Mouse (Mus musculus) heart, postnatal 10 days (tissue): ENCODE measurements at regions not wholly inside any gene's neighbourhood (a gene's known extent, or its start where the extent isn't known, plus 50 kb on each side); places are given as distances from the start of the nearest gene placed in this dataset.

ENCODE experiments used
- DNase-seq, 2 experiments: peaks; one replicate each; pipeline ENCODE4 v3.0.0; 2021
- intact Hi-C: fragments of 180-260 bp; cut with DNase I; formaldehyde crosslinking; loops from one replicate; pipeline ENCODE4 v1.15.1; 2025

- no peak for DNase-seq
- intact Hi-C loops = no loop called here
These were observed 205.6 kb upstream of the Arhgap24 start for GRCm38 (mm10) chr5:102275621-102276020.

GRCm38 (mm10) chr5:102287131-102287530, 194.1 kb upstream of the Arhgap24 start:
- intact Hi-C loops = no loop called here
- DNase-seq = no peak

- intact Hi-C loops = no loop called here
- no peak for DNase-seq
These were observed 190.3 kb upstream of the Arhgap24 start for GRCm38 (mm10) chr5:102290866-102291265.

- intact Hi-C loops = no loop called here
- DNase-seq = no peak
These were observed 185.6 kb upstream of the Arhgap24 start for GRCm38 (mm10) chr5:102295564-102295963.

GRCm38 (mm10) chr5:102306309-102306708, 174.9 kb upstream of the Arhgap24 start:
- intact Hi-C loops = no loop called here
- DNase-seq = no peak

GRCm38 (mm10) chr5:102306718-102307117, 174.5 kb upstream of the Arhgap24 start:
- DNase-seq = no peak
- intact Hi-C loops = no loop called here

- intact Hi-C loops = no loop called here
- DNase-seq = no peak
These were observed 169.6 kb upstream of the Arhgap24 start for GRCm38 (mm10) chr5:102311570-102311969.

- intact Hi-C loops = no loop called here
- DNase-seq = no peak
These were observed 152.9 kb upstream of the Arhgap24 start for GRCm38 (mm10) chr5:102328197-102328784.

GRCm38 (mm10) chr5:102333894-102334293, 147.3 kb upstream of the Arhgap24 start:
- intact Hi-C loops = no loop called here
- no peak for DNase-seq

- no peak for DNase-seq
These were observed 146.6 kb upstream of the Arhgap24 start for GRCm38 (mm10) chr5:102334442-102335197.

GRCm38 (mm10) chr5:102366481-102366880, 114.7 kb upstream of the Arhgap24 start:
- intact Hi-C loops = no loop called here
- no peak for DNase-seq

More at GRCm38 (mm10) chr5:102334442-102335197, 146.6 kb upstream of the Arhgap24 start:
- intact Hi-C loops = no loop called here

GRCm38 (mm10) chr5:102373309-102373971, 107.8 kb upstream of the Arhgap24 start:
- DNase-seq = peak in 1 of 2 experiments; percentile 9
- intact Hi-C loops = no loop called here

GRCm38 (mm10) chr5:102373972-102374755, 107.0 kb upstream of the Arhgap24 start:
- intact Hi-C loops = loop anchor here (2.0 kb wide), 1 partner anchor 23 kb away; no protein-coding TSS in a partner anchor
- DNase-seq = no peak

GRCm38 (mm10) chr5:102375339-102375738, 105.9 kb upstream of the Arhgap24 start:
- no peak for DNase-seq
- intact Hi-C loops = loop anchor here (2.0 kb wide), 1 partner anchor 21 kb away; no protein-coding TSS in a partner anchor

- DNase-seq = peak; percentile 21 to 23
- intact Hi-C loops = no loop called here
These were observed 87.2 kb upstream of the Arhgap24 start for GRCm38 (mm10) chr5:102393941-102394340.

GRCm38 (mm10) chr5:102395608-102396146, 85.5 kb upstream of the Arhgap24 start:
- intact Hi-C loops = loop anchor here (2.0 kb wide), 1 partner anchor 21 kb away; no protein-coding TSS in a partner anchor
- peak; percentile 40 to 44 for DNase-seq

GRCm38 (mm10) chr5:102399006-102399405, 82.2 kb upstream of the Arhgap24 start:
- no peak for DNase-seq
- intact Hi-C loops = no loop called here

GRCm38 (mm10) chr5:102417642-102418041, 63.5 kb upstream of the Arhgap24 start:
- intact Hi-C loops = no loop called here
- DNase-seq = no peak

GRCm38 (mm10) chr5:102419089-102419488, 62.1 kb upstream of the Arhgap24 start:
- intact Hi-C loops = no loop called here
- DNase-seq = peak; percentile 6 to 23

GRCm38 (mm10) chr5:102424636-102425242, 56.5 kb upstream of the Arhgap24 start:
- DNase-seq = no peak
- intact Hi-C loops = no loop called here
